Mouse (Mus musculus) kidney, postnatal 0 days (tissue): ENCODE measurements around the gene Lamp1. TPM values are rescaled to one million over a fixed set of nuclear protein-coding genes. Genes with fewer than 3 reads are reported as not detected.
"Not testable (repeated sequence)": the region's sequence is repeated elsewhere in the genome, so short reads cannot be mapped to it uniquely, and the experiment has no call there.

ENCODE experiments used
- ATAC-seq: fragments of 200-750 bp; cut with Nextera tagmentation; replicated peaks from 2 replicates; pipeline ENCODE4 v1.8.0; 2017; ENCODE audit warnings: low read depth, moderate number of reproducible peaks, moderate TSS enrichment, moderate library complexity; ENCODE audit not compliant: low FRiP score
- DNase-seq: peaks from one replicate; pipeline ENCODE4 v3.0.0-alpha.2; 2016; ENCODE audit warnings: low spot score
- H3K27ac ChIP-seq: fragments of 300-500 bp; sonication (generic); 2 replicates; pipeline ENCODE4 v1.5.1; 2014; ENCODE audit warnings: mild to moderate bottlenecking
- H3K27me3 ChIP-seq: fragments of 300-500 bp; sonication (generic); 2 replicates; pipeline ENCODE4 v1.6.1; 2014; ENCODE audit warnings: low read length, mixed read lengths; ENCODE audit not compliant: insufficient read depth
- H3K36me3 ChIP-seq: fragments of 300-500 bp; sonication (generic); 2 replicates; pipeline ENCODE4 v1.6.1; 2014; ENCODE audit warnings: low read length, mixed read lengths; ENCODE audit not compliant: insufficient read depth
- H3K4me1 ChIP-seq: fragments of 300-500 bp; sonication (generic); replicated peaks from 2 replicates; pipeline ENCODE4 v1.6.1; 2014; ENCODE audit warnings: antibody characterized with exemption, low read length, mixed read lengths; ENCODE audit not compliant: insufficient read depth
- H3K4me2 ChIP-seq: fragments of 300-500 bp; sonication (generic); 2 replicates; pipeline ENCODE4 v1.6.1; 2014; ENCODE audit warnings: mild to moderate bottlenecking, low read length, moderate library complexity, mixed read lengths
- H3K4me3 ChIP-seq: fragments of 300-500 bp; sonication (generic); replicated peaks from 2 replicates; pipeline ENCODE4 v1.5.1; 2014; ENCODE audit warnings: low read depth, low read length
- H3K9ac ChIP-seq: fragments of 300-500 bp; sonication (generic); 2 replicates; pipeline ENCODE4 v1.6.1; 2014; ENCODE audit warnings: low read depth, low read length
- H3K9me3 ChIP-seq: fragments of 300-500 bp; sonication (generic); replicated peaks from 2 replicates; pipeline ENCODE4 v1.6.1; 2016; ENCODE audit warnings: low read length, inconsistent platforms, mixed read lengths
- CTCF ChIP-seq: IDR thresholded peaks from 2 replicates; pipeline ENCODE4 v1.5.1; 2016; ENCODE audit warnings: antibody characterized with exemption, low read depth, mild to moderate bottlenecking, moderate library complexity
- WGBS: fragments of 180-500 bp; shearing (Covaris S2); extraction: QIAGEN DNeasy Blood & Tissue Kit; methylation state at CpG from one replicate; pipeline ENCODE4 v1.1.7; 2014; 5-methylcytosine and 5-hydroxymethylcytosine counted together
- polyA plus RNA-seq: library from polyadenylated mRNA; unstranded; fragments of >200 nt; fragmentation: Nextera tagmentation; extraction: Ambion mirVana; gene quantifications from 2 replicates; pipeline ENCODE4 v1.2.1, GENCODE M21; 2015

Gene Lamp1
- polyA plus RNA-seq, 1 experiment from 2014 or later: 447 TPM

DNA sequence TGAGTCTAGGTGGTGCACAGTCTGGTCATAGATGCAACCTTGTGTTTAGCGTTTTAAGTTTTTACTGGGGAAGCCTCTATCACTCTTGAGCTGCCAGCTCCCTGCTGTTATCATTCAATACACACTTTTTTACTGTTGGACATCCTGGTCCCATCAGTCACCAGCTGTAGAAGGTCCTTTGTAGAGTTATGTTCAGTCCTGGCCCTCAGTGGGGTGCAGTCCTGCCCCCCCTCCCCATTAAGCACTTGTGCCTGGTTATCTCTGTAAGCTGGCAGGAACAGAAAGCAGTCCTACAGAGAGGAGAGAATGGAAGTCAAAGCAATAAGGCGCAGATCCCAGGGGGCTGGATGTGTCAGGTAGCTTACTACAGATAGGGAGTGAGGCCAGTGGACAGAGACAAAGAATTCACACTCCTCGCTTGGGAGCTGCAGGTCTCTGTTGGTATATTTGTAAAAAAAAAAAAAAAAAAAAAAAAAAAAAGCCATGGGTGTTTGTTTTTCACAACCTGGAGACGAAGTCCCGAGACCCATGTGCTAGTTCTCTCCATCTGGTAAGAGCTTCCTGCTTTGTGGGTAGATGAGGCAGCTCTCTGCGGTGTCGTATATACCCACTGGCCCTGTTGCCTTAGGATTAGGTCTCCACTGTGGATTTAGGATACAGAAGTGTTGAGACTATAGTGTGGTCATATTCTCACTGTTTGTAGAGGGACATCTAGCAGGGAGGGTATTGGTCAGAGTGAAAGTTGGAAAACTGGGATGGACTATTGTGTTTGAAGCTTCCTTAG lies 37.9 kb upstream of the Lamp1 start:
- Histone ChIP-seq H3K4me3 (no peak overlapping the region), H3K9me3 (no peaks in the 10 kb centered on the region), H3K36me3 (peaks cover 39% of the 10 kb centered on the region), H3K4me2 (no peak overlapping the region), H3K4me1 (no peaks in the 10 kb centered on the region), H3K9ac (no peak overlapping the region), H3K27me3 (no peaks in the 10 kb centered on the region), H3K27ac (no peak overlapping the region)
- 86% methylated on average over 7 of the region's 7 CpGs for WGBS
- TF ChIP-seq CTCF: no peak
- ATAC-seq (no peak), DNase-seq (no peak)

DNA sequence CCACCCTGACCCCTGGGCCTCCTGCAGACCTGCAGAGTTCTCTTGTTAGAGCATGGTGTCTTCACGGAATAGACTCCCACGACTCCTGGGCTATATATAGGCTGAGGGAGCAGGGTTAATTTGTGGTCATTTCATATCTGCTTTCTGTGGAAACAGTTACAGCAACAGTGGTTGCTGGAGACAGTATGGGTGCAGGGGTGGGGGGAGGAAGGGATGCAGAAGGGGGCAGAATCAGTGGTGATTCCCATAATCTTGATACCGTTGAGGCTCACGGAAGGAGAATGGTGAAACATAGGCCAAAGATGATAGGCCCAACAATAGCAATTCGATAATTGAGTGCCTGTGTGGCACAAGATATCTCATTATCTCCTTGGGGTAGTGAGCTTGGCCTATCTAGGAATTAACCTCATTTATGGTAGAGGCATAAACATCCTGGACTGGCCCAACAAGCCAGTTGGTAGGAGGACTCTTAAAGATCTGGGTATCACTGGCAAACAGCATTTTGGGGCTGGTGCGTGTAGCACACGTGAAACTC lies 36.0 kb upstream of the Lamp1 start:
- H3K9ac ChIP-seq: no peak overlapping the region
- DNase-seq (no peak), ATAC-seq (no peak)
- no peaks in the 10 kb centered on the region for H3K4me1 ChIP-seq
- H3K36me3 ChIP-seq: peaks cover 47% of the 10 kb centered on the region
- no peaks in the 10 kb centered on the region for H3K27me3 ChIP-seq
- no peaks in the 10 kb centered on the region for H3K9me3 ChIP-seq
- H3K27ac ChIP-seq: no peak overlapping the region
- H3K4me2 ChIP-seq: no peak overlapping the region
- WGBS: 90% methylated on average over 7 of the region's 7 CpGs
- no peak overlapping the region for H3K4me3 ChIP-seq
- no peak for TF ChIP-seq CTCF

- H3K27ac ChIP-seq: no peak overlapping the region
- peaks cover 47% of the 10 kb centered on the region for H3K36me3 ChIP-seq
- no peak overlapping the region for H3K4me2 ChIP-seq
- no peak for TF ChIP-seq CTCF
- WGBS: 95% methylated on average over 8 of the region's 8 CpGs
- H3K9me3 ChIP-seq: no peaks in the 10 kb centered on the region
- DNase-seq (no peak), ATAC-seq (no peak)
- no peak overlapping the region for H3K9ac ChIP-seq
- H3K4me1 ChIP-seq: no peaks in the 10 kb centered on the region
- H3K4me3 ChIP-seq: no peak overlapping the region
- H3K27me3 ChIP-seq: no peaks in the 10 kb centered on the region
Observed at GRCm38 (mm10) chr8:13124897-13125296, 34.1 kb upstream of the Lamp1 start.

DNA sequence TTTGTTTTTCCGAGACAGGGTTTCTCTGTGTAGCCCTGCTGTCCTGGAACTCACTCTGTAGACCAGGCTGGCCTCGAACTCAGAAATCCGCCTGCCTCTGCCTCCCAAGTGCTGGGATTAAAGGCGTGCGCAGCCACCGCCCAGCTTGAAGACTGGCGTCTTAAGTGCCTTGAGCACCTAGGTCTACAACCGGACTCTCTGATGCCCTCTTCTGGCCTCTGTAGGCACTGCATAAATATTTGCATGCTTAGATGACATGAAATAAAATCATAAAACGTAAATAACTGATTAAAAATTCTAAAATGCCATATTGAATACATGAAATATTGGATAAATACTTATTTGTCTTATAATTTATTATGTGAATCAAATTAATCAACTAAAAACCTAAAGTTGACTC lies 26.7 kb upstream of the Lamp1 start:
- not testable (repeated sequence) for H3K27ac ChIP-seq

DNA sequence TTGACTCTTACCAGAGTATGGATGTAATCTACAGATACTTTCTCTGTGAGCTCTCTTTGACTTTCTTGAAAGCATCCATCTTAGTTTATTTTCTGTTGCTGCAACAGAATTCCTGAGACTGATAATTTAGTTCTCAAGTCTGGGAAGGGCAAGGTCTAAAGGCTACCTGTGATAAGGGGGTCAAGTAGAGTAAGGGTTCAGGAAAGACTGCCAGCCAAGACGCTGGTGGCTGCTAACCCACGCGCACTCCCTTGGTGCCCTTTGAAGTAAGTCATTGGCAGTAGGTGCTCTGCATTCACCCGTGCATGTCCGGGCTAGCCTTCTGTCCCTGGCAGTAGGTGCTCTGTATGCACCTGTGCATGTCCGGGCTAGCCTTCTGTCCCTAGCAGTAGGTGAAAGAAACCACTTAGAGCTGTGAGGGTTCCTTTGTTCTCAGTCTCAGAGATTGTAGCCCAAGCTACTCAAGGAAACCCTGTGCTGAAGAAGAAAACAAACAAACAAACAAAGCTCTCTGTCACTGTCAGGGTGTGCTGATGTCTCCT lies 19.2 kb upstream of the Lamp1 start:
- Histone ChIP-seq H3K9me3 (no peaks in the 10 kb centered on the region), H3K27me3 (no peaks in the 10 kb centered on the region), H3K4me2 (no peak overlapping the region), H3K36me3 (peaks cover 91% of the 10 kb centered on the region), H3K27ac (no peak overlapping the region), H3K9ac (no peak overlapping the region), H3K4me3 (no peak overlapping the region), H3K4me1 (no peaks in the 10 kb centered on the region)
- ATAC-seq (no peak), DNase-seq (no peak)
- WGBS: 92% methylated on average over 6 of the region's 6 CpGs
- TF ChIP-seq CTCF: no peak

More for the DNA sequence above, 26.7 kb upstream of the Lamp1 start:
- H3K27me3 ChIP-seq, ATAC-seq, H3K4me3 ChIP-seq, H3K9ac ChIP-seq, H3K9me3 ChIP-seq, H3K4me1 ChIP-seq, H3K4me2 ChIP-seq: not testable (repeated sequence)
- peak; percentile 54 for DNase-seq
- peaks cover 67% of the 10 kb centered on the region for H3K36me3 ChIP-seq
- 69% methylated on average over 9 of the region's 9 CpGs for WGBS
- TF ChIP-seq CTCF: peak; percentile 76

- DNase-seq (no peak), ATAC-seq (no peak)
- no peak for TF ChIP-seq CTCF
- H3K4me2 ChIP-seq: no peak overlapping the region
- no peaks in the 10 kb centered on the region for H3K27me3 ChIP-seq
- no peak overlapping the region for H3K9ac ChIP-seq
- no peak overlapping the region for H3K27ac ChIP-seq
- H3K36me3 ChIP-seq: peaks cover 91% of the 10 kb centered on the region
- H3K4me1 ChIP-seq: no peaks in the 10 kb centered on the region
- H3K4me3 ChIP-seq: no peak overlapping the region
- WGBS: 87% methylated on average over 5 of the region's 5 CpGs
- H3K9me3 ChIP-seq: no peaks in the 10 kb centered on the region
Observed at GRCm38 (mm10) chr8:13141681-13142080, 17.3 kb upstream of the Lamp1 start.
